Mouse (Mus musculus) olfactory bulb, adult 2 months (tissue): ENCODE measurements around the gene Gabrb1. TPM values are rescaled to one million over a fixed set of nuclear protein-coding genes. Genes with fewer than 3 reads are reported as not detected.

Experiments
- H3K27ac ChIP-seq: fragments of 200-500 bp; 2 replicates; pipeline ENCODE4 v1.5.1; 2012; ENCODE audit warnings: low read depth, low read length; ENCODE audit not compliant: insufficient read depth
- H3K4me1 ChIP-seq: fragments of 200-500 bp; 2 replicates; pipeline ENCODE4 v1.6.1; 2012; ENCODE audit warnings: low read length; ENCODE audit not compliant: control insufficient read depth, insufficient read depth
- H3K4me3 ChIP-seq: fragments of 200-500 bp; 2 replicates; pipeline ENCODE4 v1.5.1; 2012; ENCODE audit warnings: mild to moderate bottlenecking, low read depth, low read length, moderate library complexity; ENCODE audit not compliant: insufficient read depth
- CTCF ChIP-seq: fragments of 200-500 bp; IDR thresholded peaks from 2 replicates; pipeline ENCODE4 v1.5.1; 2012; ENCODE audit warnings: low read depth, mild to moderate bottlenecking, low read length, moderate library complexity; ENCODE audit not compliant: insufficient read depth
- POLR2A ChIP-seq: fragments of 200-500 bp; IDR thresholded peaks from 2 replicates; pipeline ENCODE4 v1.6.1; 2012; ENCODE audit warnings: mild to moderate bottlenecking, low read depth, low read length, moderate library complexity; ENCODE audit not compliant: insufficient read depth
- WGBS: fragments of 180-500 bp; shearing (Covaris S2); methylation state at CpG from one replicate; pipeline ENCODE4 v1.1.7; 2018; 5-methylcytosine and 5-hydroxymethylcytosine counted together
- polyA plus RNA-seq: library from polyadenylated mRNA; stranded (reverse); fragments of >200 nt; gene quantifications from 2 replicates; pipeline ENCODE4 v1.2.4, GENCODE M21; 2012; ENCODE audit warnings: low replicate concordance; ENCODE audit not compliant: missing spikeins, insufficient read depth, insufficient read length

Gene Gabrb1
- polyA plus RNA-seq, 1 experiment = 22.0 TPM

DNA sequence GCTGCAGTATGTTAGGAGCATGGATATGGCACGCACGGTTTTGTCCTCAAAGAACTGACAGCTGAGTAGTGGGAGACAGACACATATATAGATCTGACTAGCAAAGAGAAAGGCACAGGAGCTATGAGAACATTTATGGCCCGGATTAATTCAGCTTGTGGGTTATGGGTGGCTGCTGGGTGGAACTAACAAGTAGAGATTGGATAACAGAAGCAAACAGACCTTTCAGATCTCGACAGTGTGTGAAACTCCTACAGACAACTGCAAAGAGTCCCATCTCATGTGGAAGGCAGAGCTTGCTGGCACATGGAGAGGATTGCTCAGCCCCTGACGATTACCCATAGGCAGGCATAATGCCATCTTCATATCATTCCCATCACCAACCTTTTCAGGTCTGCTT is 268.4 kb downstream of the Gabrb1 start:
- Histone ChIP-seq H3K4me1 (no peaks in the 10 kb centered on the region), H3K4me3 (no peak overlapping the region), H3K27ac (no peak overlapping the region)
- 83% methylated on average over 5 of the region's 5 CpGs for WGBS
- TF ChIP-seq CTCF = no peak
- no peak for TF ChIP-seq POLR2A

DNA sequence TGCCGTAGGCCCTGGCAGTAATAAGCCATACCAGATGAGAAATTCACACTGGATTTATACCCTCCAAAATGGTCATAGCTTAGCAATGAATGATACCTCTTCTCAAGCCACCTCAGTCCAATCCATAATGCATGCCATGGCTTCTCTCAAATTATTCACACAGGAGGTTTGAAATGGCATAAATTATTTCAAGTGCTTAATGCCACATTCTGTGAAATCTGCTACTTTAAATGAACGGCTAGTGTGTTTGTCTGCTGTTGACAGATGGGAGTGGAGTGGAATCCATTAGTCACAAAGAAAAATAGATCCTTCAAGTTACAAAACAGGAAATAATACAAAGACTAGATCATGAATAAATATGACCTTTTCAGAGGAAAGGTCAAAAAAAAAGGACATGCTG is 272.1 kb downstream of the Gabrb1 start:
- 87% methylated on average over 2 of the region's 2 CpGs for whole genome bisulfite sequencing
- no peak for TF ChIP-seq CTCF
- no peak for TF ChIP-seq POLR2A

DNA sequence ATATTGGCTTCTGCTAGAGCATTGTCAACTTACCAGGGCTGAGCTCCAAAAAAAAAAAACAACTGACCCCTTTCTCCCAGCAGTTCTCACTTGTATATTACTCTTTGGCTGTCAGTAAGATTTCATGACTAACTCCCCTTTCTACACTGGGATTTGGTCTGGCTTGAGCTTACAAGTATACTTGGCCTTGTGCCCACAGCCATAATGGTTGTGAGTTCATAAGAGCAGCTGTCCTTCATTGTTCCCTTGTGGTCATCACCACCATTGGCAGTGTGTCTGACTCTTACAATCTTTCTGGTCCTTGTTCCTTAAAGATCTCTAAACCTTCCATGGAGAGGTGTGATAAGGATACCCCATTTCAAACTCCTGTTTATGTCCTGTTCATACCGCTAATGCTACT is 293.5 kb downstream of the Gabrb1 start:
- H3K27ac ChIP-seq = no peak overlapping the region
- no peak overlapping the region for H3K4me3 ChIP-seq
- 0 out of 2 replicates have a peak, but pooled peaks cover 4% of the 10 kb centered on the region for H3K4me1 ChIP-seq
- no peak for TF ChIP-seq POLR2A
- TF ChIP-seq CTCF = no peak
- WGBS = 96% methylated on average over 1 of the region's 1 CpGs

More for the DNA sequence above, 272.1 kb downstream of the Gabrb1 start:
- no peak overlapping the region for H3K4me3 ChIP-seq
- H3K4me1 ChIP-seq = no peaks in the 10 kb centered on the region
- no peak overlapping the region for H3K27ac ChIP-seq

DNA sequence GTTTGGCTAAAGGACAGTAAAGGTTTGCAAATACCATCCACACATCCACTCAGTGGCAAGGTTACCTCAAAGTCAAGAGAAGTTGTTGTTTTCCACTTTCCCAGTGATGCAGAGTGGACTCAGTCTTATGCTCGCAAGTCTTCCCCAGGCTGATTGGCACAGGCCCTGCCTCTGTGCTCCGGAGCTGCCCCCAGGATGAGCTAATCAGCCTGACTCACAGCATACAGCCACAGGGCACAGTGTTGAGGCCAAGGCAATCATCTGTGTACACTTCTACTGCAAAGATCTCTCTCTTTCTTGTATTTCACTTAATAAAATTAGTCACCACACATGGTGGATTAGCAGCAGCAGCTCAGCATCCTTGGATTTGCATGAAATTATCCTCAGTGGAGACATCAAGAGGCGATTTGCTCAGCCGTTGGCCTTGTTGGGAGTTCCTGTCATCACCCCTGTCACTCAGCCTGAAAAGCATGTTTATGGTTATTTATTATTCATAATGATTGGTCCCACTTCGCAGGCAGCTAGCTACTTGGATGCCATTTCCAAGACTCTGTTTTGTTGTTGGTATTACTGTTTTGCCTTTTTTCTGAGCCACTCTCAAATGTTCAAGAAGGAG is 297.3 kb downstream of the Gabrb1 start:
- no peak for TF ChIP-seq CTCF
- TF ChIP-seq POLR2A = no peak
- 31% methylated on average over 5 of the region's 5 CpGs for WGBS
- Histone ChIP-seq H3K4me3 (no peak overlapping the region), H3K27ac (no peak overlapping the region), H3K4me1 (0 out of 2 replicates have a peak, but pooled peaks cover 4% of the 10 kb centered on the region)

DNA sequence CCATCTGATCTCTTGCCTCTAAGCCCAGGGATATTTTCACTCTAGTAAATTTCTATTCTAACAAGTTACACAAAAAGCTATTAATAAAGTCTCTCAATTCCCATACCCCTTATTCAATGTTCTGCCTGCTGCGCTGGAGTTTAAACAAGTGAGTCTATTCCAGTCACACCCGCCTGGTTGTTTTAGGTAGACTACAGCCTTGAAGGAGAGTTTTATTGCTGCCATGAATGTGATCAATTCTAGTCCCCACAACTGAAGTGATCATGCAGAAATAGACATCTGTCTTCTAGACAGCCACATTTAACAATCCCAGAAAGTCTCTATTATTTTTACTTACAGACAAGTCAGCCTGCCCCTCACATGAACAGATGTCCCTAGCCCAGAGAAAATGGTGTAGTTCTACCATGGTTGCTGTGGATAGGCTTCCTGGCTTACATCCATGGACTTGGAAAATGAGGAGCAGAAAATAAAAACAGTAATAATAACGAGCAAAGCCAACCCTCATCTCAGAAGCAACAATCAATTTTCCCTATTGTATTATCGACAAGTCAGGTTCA is 307.0 kb downstream of the Gabrb1 start:
- Histone ChIP-seq H3K27ac (no peak overlapping the region), H3K4me3 (no peak overlapping the region), H3K4me1 (no peaks in the 10 kb centered on the region; the same call in 1 of the 2 replicates)
- 60% methylated on average over 4 of the region's 4 CpGs for WGBS
- TF ChIP-seq POLR2A (no peak), CTCF (no peak)

DNA sequence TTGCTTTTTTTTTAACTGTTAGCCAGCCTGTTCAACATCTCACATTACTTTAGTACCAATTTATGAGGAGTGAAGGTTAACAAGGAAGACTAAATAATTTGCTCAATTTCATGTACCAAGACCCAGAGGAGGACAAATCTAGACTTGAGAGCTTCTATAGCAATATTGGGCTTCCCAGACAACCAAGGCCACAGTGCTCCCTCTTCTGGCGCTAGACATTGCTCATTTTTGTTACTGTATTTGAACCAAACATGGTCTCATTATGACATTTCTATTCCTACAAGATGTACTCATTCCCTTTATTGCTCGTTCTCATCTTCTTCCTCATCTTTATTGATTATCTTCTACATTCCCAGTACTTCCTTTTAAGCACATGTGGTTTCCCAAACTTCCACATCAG is 307.6 kb downstream of the Gabrb1 start:
- WGBS = 73% methylated on average over 2 of the region's 2 CpGs
- TF ChIP-seq CTCF (no peak), POLR2A (no peak)
- Histone ChIP-seq H3K4me1 (no peaks in the 10 kb centered on the region; the same call in 1 of the 2 replicates), H3K4me3 (no peak overlapping the region), H3K27ac (no peak overlapping the region)

DNA sequence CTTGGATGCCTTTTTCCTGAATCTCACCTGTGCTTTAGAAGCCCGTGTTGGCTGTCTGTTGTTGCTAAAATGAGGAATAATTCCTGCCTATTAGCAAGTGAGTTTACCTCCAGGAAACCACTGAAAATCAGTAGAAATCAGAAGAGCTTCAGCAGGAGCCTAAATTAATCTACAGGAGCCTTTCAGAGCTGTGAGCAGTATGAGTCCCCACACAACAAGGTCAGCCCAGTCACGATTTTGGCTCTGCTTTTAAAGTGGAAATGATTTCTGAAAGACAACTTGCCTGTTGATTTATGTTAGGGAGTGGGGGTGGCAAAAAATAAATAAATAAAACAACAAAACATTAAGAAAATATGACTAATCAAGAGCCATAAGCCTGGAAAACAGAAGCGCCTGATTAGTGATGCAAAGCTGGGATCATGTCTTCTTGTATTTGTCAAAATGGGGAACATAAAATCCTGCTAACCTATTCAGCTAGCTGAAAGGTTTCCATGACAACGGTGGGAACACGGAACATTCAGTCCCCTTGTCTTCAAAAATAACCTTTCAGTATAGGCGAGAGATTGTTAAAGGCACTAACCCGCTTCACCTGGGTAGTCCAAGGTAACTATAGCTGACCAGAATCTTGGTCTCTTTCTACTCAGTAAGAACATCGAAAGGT is 312.4 kb downstream of the Gabrb1 start:
- H3K27ac ChIP-seq = no peak overlapping the region

DNA sequence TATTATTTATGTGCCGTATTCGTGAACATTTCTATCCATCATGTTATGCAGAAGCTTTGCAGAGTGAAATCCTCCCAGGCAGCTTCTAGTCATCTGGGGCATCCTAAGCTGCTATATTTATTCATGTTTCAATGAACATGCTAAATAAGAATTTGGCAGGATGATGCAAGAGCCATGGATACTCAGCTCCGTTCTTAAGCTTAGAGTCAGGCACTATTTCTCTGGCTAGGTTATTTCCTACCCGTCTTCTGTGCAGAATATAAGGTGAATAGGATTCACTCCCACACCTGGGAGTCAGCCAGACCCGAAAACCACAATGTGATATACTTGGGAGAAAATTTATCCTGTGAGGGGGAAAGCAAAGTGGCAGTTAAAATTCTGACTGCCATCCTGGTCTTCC is 314.9 kb downstream of the Gabrb1 start:
- H3K27ac ChIP-seq = no peak overlapping the region

More for the DNA sequence above, 312.4 kb downstream of the Gabrb1 start:
- WGBS = 45% methylated on average over 8 of the region's 8 CpGs
- TF ChIP-seq POLR2A (no peak), CTCF (no peak)
- H3K4me1 ChIP-seq = no peaks in the 10 kb centered on the region; the same call in 1 of the 2 replicates
- H3K4me3 ChIP-seq = no peak overlapping the region

DNA sequence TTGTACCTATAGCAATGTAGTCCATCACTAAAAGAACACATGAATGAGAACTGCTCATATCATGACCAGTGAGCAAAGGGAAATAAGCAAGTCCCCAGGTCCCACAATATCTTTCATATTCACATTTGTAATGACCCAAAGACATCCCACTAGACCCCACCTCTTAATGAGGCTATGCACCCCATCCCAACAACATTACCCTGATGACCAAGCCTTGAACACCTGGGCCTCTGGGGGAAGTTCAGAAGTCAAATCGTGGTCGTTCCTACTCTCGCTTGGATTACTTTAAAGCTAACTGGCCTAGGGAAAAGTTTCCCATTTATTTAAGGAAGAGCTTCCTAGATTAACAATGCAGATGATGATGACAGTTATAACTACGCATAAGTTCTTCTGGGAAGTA is 318.2 kb downstream of the Gabrb1 start:
- no peaks in the 10 kb centered on the region for H3K4me1 ChIP-seq
- H3K4me3 ChIP-seq = no peak overlapping the region
- no peak overlapping the region for H3K27ac ChIP-seq
- WGBS = 51% methylated on average over 4 of the region's 4 CpGs
- no peak for TF ChIP-seq CTCF
- TF ChIP-seq POLR2A = no peak

More for the DNA sequence above, 314.9 kb downstream of the Gabrb1 start:
- Histone ChIP-seq H3K4me3 (no peak overlapping the region), H3K4me1 (no peaks in the 10 kb centered on the region; the same call in 1 of the 2 replicates)
- TF ChIP-seq CTCF = no peak
- no peak for TF ChIP-seq POLR2A
- WGBS = 70% methylated on average over 5 of the region's 5 CpGs

DNA sequence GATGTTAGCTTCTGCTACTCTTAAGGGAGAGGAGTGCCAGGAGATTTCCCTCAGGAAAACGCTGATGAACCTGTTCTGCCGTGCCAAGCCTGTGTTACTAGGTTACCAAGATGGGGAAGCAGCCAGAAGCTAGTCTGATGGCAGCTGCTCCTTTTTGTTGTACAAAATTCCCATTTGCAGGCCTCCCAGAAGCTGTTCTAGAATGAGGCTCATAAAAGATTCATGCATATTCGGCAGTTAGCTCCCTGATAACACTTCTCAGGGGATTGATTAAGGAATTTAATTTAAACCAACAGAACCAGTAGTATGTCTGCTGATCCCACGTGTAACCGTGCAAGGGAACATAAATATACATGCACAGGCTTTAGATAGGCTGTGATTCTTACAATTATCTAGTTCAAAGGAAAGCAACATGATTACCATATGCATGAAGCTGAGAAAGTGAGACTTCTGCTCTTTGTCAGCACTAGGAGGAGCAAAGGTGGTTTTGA is 318.7 kb downstream of the Gabrb1 start:
- Histone ChIP-seq H3K4me1 (no peaks in the 10 kb centered on the region), H3K27ac (no peak overlapping the region), H3K4me3 (no peak overlapping the region)
- no peak for TF ChIP-seq POLR2A
- no peak for TF ChIP-seq CTCF
- 18% methylated on average over 5 of the region's 5 CpGs for WGBS
